Mouse (Mus musculus) E14TG2a.4 (cell line): ENCODE measurements at regions not wholly inside any gene's neighbourhood (a gene's known extent, or its start where the extent isn't known, plus 50 kb on each side); places are given as distances from the start of the nearest gene placed in this dataset.

Experiments
- CTCF ChIP-seq: conservative IDR thresholded peaks from 2 replicates; pipeline ENCODE4 v1.5.1; 2014; ENCODE audit warnings: low read length
- NANOG ChIP-seq: IDR thresholded peaks from 2 replicates; pipeline ENCODE4 v1.6.1; 2014; ENCODE audit warnings: borderline replicate concordance, low read length, mixed read lengths
- POU5F1 ChIP-seq: IDR thresholded peaks from 2 replicates; pipeline ENCODE4 v1.6.1; 2014; ENCODE audit warnings: low read length, borderline replicate concordance

- TF ChIP-seq CTCF = no peak
- no peak for TF ChIP-seq NANOG
- no peak for TF ChIP-seq POU5F1
These were observed 51.0 kb upstream of the Il15 start for GRCm38 (mm10) chr8:82454056-82454455.
